Mouse (Mus musculus): ENCODE data around the gene Ccdc12. TPM values are rescaled to one million over a fixed set of nuclear protein-coding genes. Genes with fewer than 3 reads are reported as not detected.

Ccdc12 gene
- total and polyA plus RNA-seq, 3 experiments: 85.2 to 104 (median 97.8) TPM

GRCm38 (mm10) chr9:110676492-110676911 is 20.2 kb downstream of the Ccdc12 start (continued):
- TF ChIP-seq JUND (conservative IDR thresholded peaks at IDR 0.05; ENCODE audit: low read depth, low read length): no peak
- no peak for TF ChIP-seq USF1 (IDR thresholded peaks at IDR 0.05; ENCODE audit: low read depth, low read length)
- TF ChIP-seq POLR2AphosphoS2 (IDR thresholded peaks at IDR 0.05; ENCODE audit: low read depth, low read length): no peak
- no peak for TF ChIP-seq UBTF (IDR thresholded peaks at IDR 0.05; ENCODE audit: low read depth, low read length)
- no peak for TF ChIP-seq GABPA (IDR thresholded peaks at IDR 0.05; ENCODE audit: insufficient replicate concordance, low read depth, low read length)
- TF ChIP-seq SIN3A (IDR thresholded peaks at IDR 0.05; ENCODE audit: low read length): 0 out of 2 replicates have a peak, but pooled peaks have one; percentile 33
- TF ChIP-seq EP300 (IDR thresholded peaks at IDR 0.05; ENCODE audit: low read length): no peak; the same call in 1 of the 2 replicates
- peak; percentile 39; the same call in 1 of the 2 replicates for TF ChIP-seq IRF4 (IDR thresholded peaks at IDR 0.05; ENCODE audit: low read depth, low read length)
- TF ChIP-seq JUN (IDR thresholded peaks at IDR 0.05; ENCODE audit: insufficient read depth, low read depth, low read length): no peak
- TF ChIP-seq KAT2A (IDR thresholded peaks at IDR 0.05; ENCODE audit: insufficient replicate concordance, low read length): no peak
- peak; percentile 24; the same call in 1 of the 2 replicates for TF ChIP-seq BHLHE40 (IDR thresholded peaks at IDR 0.05; ENCODE audit: low read depth, low read length)
- no peak for TF ChIP-seq PAX5 (IDR thresholded peaks at IDR 0.05; ENCODE audit: low read length)
- TF ChIP-seq POLR2A (IDR thresholded peaks at IDR 0.05; ENCODE audit: low read depth, low read length): no peak
- no peak for TF ChIP-seq NRF1 (IDR thresholded peaks at IDR 0.05; ENCODE audit: low read depth, low read length)

- dilution Hi-C loops (cut with MboI; ENCODE audit: extremely low pct_ligation_motif_present, extremely low pct_unique_long_range_greater_than_20kb, low sequenced_read_pairs) (no loop called here), in situ Hi-C loops (cut with MboI; ENCODE audit: low pct_ligation_motif_present, low pct_unique_long_range_greater_than_20kb, low sequenced_read_pairs) (no loop called here)
- H3K4me3 ChIP-seq (replicated peaks in 1 of 3; ENCODE audit: low read depth in 2 of 3, low read length in 2 of 3, poor library complexity in 1 of 3): no peak overlapping the region
- H3K27ac ChIP-seq (ENCODE audit: insufficient read depth, low read depth): no peak overlapping the region
- H3K9ac ChIP-seq (ENCODE audit: insufficient read depth, low read depth): no peak overlapping the region
- no peak for DNase-seq (ENCODE audit: extremely low read depth)
- peaks cover 24 to 73% of the 10 kb centered on the region in 2 experiments for H3K4me1 ChIP-seq (ENCODE audit: control insufficient read depth in 1 of 2, insufficient read depth in 2 of 2)
- H3K9me3 ChIP-seq (replicated peaks; ENCODE audit: low read length): peaks cover 5% of the 10 kb centered on the region
- H3K27me3 ChIP-seq (replicated peaks): no peaks in the 10 kb centered on the region
- H3K4me2 ChIP-seq (ENCODE audit: insufficient read depth, low read depth, poor library complexity, severe bottlenecking): no peak overlapping the region
- peaks cover 4 to 33% of the 10 kb centered on the region in 2 experiments for H3K36me3 ChIP-seq (replicated peaks in 1 of 2; ENCODE audit: control insufficient read depth in 1 of 2, insufficient read depth in 1 of 2, low read length in 1 of 2)
- peaks cover 2% of the 10 kb centered on the region; the same call in 1 of the 2 replicates for H3K79me2 ChIP-seq (replicated peaks; ENCODE audit: control insufficient read depth, extremely low read depth, insufficient read depth, poor library complexity, severe bottlenecking)
- TF ChIP-seq MAZ (IDR thresholded peaks at IDR 0.05; ENCODE audit: low read depth, low read length) (no peak), MXI1 (IDR thresholded peaks at IDR 0.05; ENCODE audit: low read depth, low read length) (no peak), POLR2AphosphoS2 (IDR thresholded peaks at IDR 0.05; ENCODE audit: low read depth, low read length) (no peak), RAD21 (IDR thresholded peaks at IDR 0.05; ENCODE audit: low read depth, low read length) (no peak), UBTF (IDR thresholded peaks at IDR 0.05; ENCODE audit: low read depth, low read length) (no peak), ZMIZ1 (IDR thresholded peaks at IDR 0.05; ENCODE audit: low read depth, low read length) (no peak), TBP (conservative IDR thresholded peaks at IDR 0.05; ENCODE audit: low read depth, low read length) (no peak), TCF12 (IDR thresholded peaks at IDR 0.05; ENCODE audit: low read depth, low read length) (no peak), NELFE (IDR thresholded peaks at IDR 0.05; ENCODE audit: low read depth, low read length) (no peak), MAX (IDR thresholded peaks at IDR 0.05; ENCODE audit: low read length) (no peak), USF2 (conservative IDR thresholded peaks at IDR 0.05; ENCODE audit: low read depth, low read length) (no peak), POLR2A (IDR thresholded peaks at IDR 0.05; ENCODE audit: low read depth, low read length) (no peak), RCOR1 (conservative IDR thresholded peaks at IDR 0.05; ENCODE audit: low read depth, low read length) (no peak), USF1 (IDR thresholded peaks at IDR 0.05; ENCODE audit: low read depth, low read length) (no peak), ZC3H11A (IDR thresholded peaks at IDR 0.05; ENCODE audit: low read depth, low read length) (no peak), JUN (IDR thresholded peaks at IDR 0.05; ENCODE audit: insufficient read depth, low read depth, low read length) (no peak), GABPA (IDR thresholded peaks at IDR 0.05; ENCODE audit: insufficient replicate concordance, low read depth, low read length) (no peak), E2F4 (IDR thresholded peaks at IDR 0.05; ENCODE audit: insufficient replicate concordance, low read depth, low read length) (no peak)
Observed at GRCm38 (mm10) chr9:110678886-110679285, 22.6 kb downstream of the Ccdc12 start.

All from CH12.LX (cell line).